Mouse (Mus musculus) heart, adult 2 months (tissue): ENCODE measurements around the gene Rpl10a.

Source experiments
- CTCF ChIP-seq: fragments of 200-600 bp; IDR thresholded peaks from 2 replicates; pipeline ENCODE4 v1.8.1; 2022; ENCODE audit warnings: antibody characterized with exemption, mild to moderate bottlenecking, moderate library complexity
- EP300 ChIP-seq: fragments of 200-500 bp; IDR thresholded peaks from 2 replicates; pipeline ENCODE4 v1.6.1; 2011; ENCODE audit warnings: low read depth, low read length, control low read depth; ENCODE audit not compliant: insufficient read depth
- POLR2A ChIP-seq: fragments of 200-500 bp; IDR thresholded peaks from 2 replicates; pipeline ENCODE4 v1.6.1; 2011; ENCODE audit warnings: mild to moderate bottlenecking, low read depth, low read length, control low read depth; ENCODE audit not compliant: insufficient read depth

GRCm38 (mm10) chr17:28293716-28294115 is 34.6 kb upstream of the Rpl10a start:
- TF ChIP-seq POLR2A (no peak), EP300 (no peak), CTCF (no peak)
